Mouse (Mus musculus) liver, adult 2 months (tissue): ENCODE results near the gene Caly. TPM values are rescaled to one million over a fixed set of nuclear protein-coding genes. Genes with fewer than 3 reads are reported as not detected.

ENCODE experiments used
- DNase-seq: peaks from one replicate; pipeline ENCODE4 v3.0.0-alpha.2; 2011; ENCODE audit warnings: low read depth, low spot score; ENCODE audit errors: extremely low read depth
- H3K27ac ChIP-seq: fragments of 200-500 bp; replicated peaks from 2 replicates; pipeline ENCODE4 v1.5.1; 2012; ENCODE audit warnings: low read depth, mild to moderate bottlenecking, control low read depth, inconsistent platforms, low read length; ENCODE audit not compliant: insufficient read depth
- H3K27me3 ChIP-seq: fragments of 200-500 bp; 2 replicates; pipeline ENCODE4 v1.6.1; 2012; ENCODE audit warnings: mild to moderate bottlenecking, moderate library complexity, low read length, inconsistent platforms; ENCODE audit not compliant: control insufficient read depth, insufficient read depth
- H3K36me3 ChIP-seq: fragments of 200-500 bp; 2 replicates; pipeline ENCODE4 v1.6.1; 2012; ENCODE audit warnings: low read length, inconsistent platforms; ENCODE audit not compliant: control insufficient read depth, insufficient read depth
- H3K4me1 ChIP-seq: fragments of 200-500 bp; 2 replicates; pipeline ENCODE4 v1.6.1; 2011; ENCODE audit warnings: low read length; ENCODE audit not compliant: control insufficient read depth, insufficient read depth
- H3K4me3 ChIP-seq: fragments of 200-500 bp; 2 replicates; pipeline ENCODE4 v1.5.1; 2011; ENCODE audit warnings: low read depth, mild to moderate bottlenecking, control low read depth, low read length, moderate library complexity; ENCODE audit not compliant: insufficient read depth
- H3K79me2 ChIP-seq: fragments of 200-500 bp; 2 replicates; pipeline ENCODE4 v1.6.1; 2012; ENCODE audit warnings: inconsistent platforms, mild to moderate bottlenecking, low read length, moderate library complexity; ENCODE audit not compliant: control insufficient read depth, insufficient read depth
- H3K9ac ChIP-seq: fragments of 200-500 bp; 2 replicates; pipeline ENCODE4 v1.6.1; 2012; ENCODE audit warnings: low read depth, mild to moderate bottlenecking, control low read depth, inconsistent platforms, low read length
- CTCF ChIP-seq: fragments of 200-500 bp; IDR thresholded peaks from 2 replicates; pipeline ENCODE4 v1.5.1; 2011; ENCODE audit warnings: low read depth, low read length, control low read depth
- POLR2A ChIP-seq: fragments of 200-500 bp; IDR thresholded peaks from 2 replicates; pipeline ENCODE4 v1.6.1; 2011; ENCODE audit warnings: low read length, control low read depth; ENCODE audit not compliant: insufficient read depth; ENCODE audit errors: extremely low read depth
- WGBS: fragments of 180-500 bp; shearing (Covaris S2); methylation state at CpG from one replicate; pipeline ENCODE4 v1.1.7; 2018; 5-methylcytosine and 5-hydroxymethylcytosine counted together
- polyA plus RNA-seq: library from polyadenylated mRNA; depleted of rRNA; stranded (reverse); fragments of >200 nt; gene quantifications from 2 replicates; pipeline ENCODE4 v1.2.3, GENCODE M21; 2012; rRNA removed
- total RNA-seq: library from RNA; depleted of rRNA; stranded (reverse); fragments of >200 nt; gene quantifications from 2 replicates; pipeline ENCODE4 v1.2.3, GENCODE M21; 2014; rRNA removed

The Caly gene
- total RNA-seq: not detected in 2 replicates
- polyA plus RNA-seq: 0.07 and 0.15 TPM in 2 replicates

DNA sequence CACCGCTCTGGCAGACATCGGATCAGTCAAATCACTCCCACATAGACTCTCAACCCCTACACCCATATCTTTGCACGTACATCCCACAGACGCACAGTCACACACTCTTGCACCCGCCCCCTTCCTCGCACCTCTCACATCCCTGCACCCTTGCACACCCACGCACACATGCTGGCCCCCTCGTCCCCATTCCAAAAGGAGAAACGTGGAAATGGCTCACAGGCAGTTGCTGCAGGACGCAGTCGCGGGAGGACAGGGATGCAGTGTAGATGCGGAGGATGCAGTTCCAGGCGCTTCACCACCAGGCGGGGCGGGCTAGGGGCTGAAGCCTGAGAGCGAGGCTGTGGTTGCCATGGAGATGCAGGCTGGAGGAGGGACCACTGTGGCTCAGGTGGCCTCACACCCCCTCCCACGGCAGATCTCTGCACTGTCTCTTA is at the start of gene Caly:
Caly (minus strand) TSS at position 307 of the 437 bp plus-strand sequence.
- DNase-seq: no peak
- Histone ChIP-seq H3K79me2 (no peaks in the 10 kb centered on the region), H3K27ac (no peak within 1 kb of the TSS), H3K9ac (no peak within 1 kb of the TSS), H3K4me3 (no peak within 1 kb of the TSS), H3K27me3 (peaks cover 10% of the 10 kb centered on the region), H3K36me3 (no peaks in the 10 kb centered on the region), H3K4me1 (no peaks in the 10 kb centered on the region)
- 17% methylated on average over 18 of the region's 18 CpGs for WGBS
- TF ChIP-seq CTCF (0 out of 2 replicates have a peak, but pooled peaks have one; percentile 20), POLR2A (no peak)

DNA sequence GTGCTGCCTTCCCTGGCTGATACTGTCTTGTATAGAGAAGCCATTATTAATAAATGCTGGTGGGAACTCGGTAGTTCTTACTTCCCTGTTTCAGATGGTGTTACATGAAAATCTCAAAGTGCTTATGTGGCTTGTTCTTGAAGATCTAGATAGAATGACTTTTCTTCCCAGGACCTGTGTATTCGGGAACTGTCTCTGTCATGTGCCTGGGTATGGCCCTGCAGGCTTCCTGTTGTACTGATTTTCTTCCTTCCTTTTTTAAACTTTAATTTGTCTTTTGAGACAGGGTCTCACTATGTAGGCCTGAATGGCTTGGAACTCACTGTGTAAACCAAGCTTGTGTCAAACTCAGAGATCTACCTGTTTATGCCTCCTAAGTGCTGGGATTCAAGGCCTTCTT is 45.6 kb upstream of the Caly start:
- H3K36me3 ChIP-seq: peaks cover 36% of the 10 kb centered on the region
- H3K27ac ChIP-seq: no peak overlapping the region
- 85% methylated on average over 2 of the region's 2 CpGs for WGBS
- H3K4me1 ChIP-seq: peaks cover 8% of the 10 kb centered on the region
- no peaks in the 10 kb centered on the region; the same call in 1 of the 2 replicates for H3K79me2 ChIP-seq
- no peak overlapping the region for H3K9ac ChIP-seq
- no peaks in the 10 kb centered on the region for H3K27me3 ChIP-seq
- peak; percentile 34 for DNase-seq
- no peak for TF ChIP-seq CTCF
- no peak for TF ChIP-seq POLR2A
- H3K4me3 ChIP-seq: no peak overlapping the region

DNA sequence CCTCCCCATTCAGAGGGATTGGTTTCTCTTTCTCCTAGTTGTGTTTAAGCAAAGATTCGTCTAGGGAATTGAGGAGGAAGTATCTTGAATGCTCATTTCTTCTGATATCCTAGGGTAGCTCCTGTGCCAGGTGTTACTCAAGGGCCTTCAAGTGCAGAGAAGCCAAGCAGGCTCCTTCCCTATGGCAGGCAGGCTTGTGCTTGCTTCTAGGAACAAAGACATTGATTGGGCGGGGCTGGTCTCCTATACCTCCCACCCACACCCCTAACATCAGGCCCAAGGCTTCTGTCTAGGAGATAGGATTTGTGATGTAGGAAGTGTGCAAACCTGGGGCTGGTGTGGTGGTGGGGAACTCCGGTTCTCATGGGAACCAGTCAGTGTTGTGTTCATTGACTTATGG is 44.6 kb upstream of the Caly start:
- no peak for DNase-seq
- 86% methylated on average over 3 of the region's 3 CpGs for WGBS
- no peaks in the 10 kb centered on the region; the same call in 1 of the 2 replicates for H3K79me2 ChIP-seq
- H3K9ac ChIP-seq: no peak overlapping the region
- peaks cover 8% of the 10 kb centered on the region for H3K4me1 ChIP-seq
- TF ChIP-seq CTCF: no peak
- no peak for TF ChIP-seq POLR2A
- no peak overlapping the region for H3K4me3 ChIP-seq
- peaks cover 31% of the 10 kb centered on the region; the same call in 1 of the 2 replicates for H3K36me3 ChIP-seq
- no peak overlapping the region for H3K27ac ChIP-seq
- H3K27me3 ChIP-seq: no peaks in the 10 kb centered on the region

DNA sequence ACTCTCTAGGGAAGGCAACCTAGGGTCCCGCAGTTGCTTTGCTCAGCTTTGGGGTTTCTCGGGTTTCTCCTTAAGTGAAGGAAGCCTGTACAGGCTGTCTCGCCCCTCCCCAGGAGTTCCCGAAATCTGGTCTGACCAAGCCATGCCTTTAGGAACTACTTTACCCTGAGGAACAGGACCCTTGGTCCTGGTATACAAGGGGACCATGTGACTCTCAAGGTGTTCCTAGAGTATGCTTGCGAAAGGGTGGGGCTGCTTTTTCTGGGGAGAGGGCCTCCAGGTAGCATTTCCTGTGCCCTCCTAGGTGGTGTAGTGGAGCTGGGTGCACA is 43.6 kb upstream of the Caly start:
- peak overlapping the region; percentile 42 for H3K27ac ChIP-seq
- no peak for TF ChIP-seq CTCF
- no peak for TF ChIP-seq POLR2A
- no peaks in the 10 kb centered on the region; the same call in 1 of the 2 replicates for H3K79me2 ChIP-seq
- peaks cover 8% of the 10 kb centered on the region for H3K4me1 ChIP-seq
- no peaks in the 10 kb centered on the region for H3K27me3 ChIP-seq
- DNase-seq: no peak
- H3K4me3 ChIP-seq: peak overlapping the region; percentile 68
- WGBS: 25% methylated on average over 5 of the region's 5 CpGs
- peaks cover 24% of the 10 kb centered on the region; the same call in 1 of the 2 replicates for H3K36me3 ChIP-seq
- H3K9ac ChIP-seq: peak overlapping the region; percentile 87

DNA sequence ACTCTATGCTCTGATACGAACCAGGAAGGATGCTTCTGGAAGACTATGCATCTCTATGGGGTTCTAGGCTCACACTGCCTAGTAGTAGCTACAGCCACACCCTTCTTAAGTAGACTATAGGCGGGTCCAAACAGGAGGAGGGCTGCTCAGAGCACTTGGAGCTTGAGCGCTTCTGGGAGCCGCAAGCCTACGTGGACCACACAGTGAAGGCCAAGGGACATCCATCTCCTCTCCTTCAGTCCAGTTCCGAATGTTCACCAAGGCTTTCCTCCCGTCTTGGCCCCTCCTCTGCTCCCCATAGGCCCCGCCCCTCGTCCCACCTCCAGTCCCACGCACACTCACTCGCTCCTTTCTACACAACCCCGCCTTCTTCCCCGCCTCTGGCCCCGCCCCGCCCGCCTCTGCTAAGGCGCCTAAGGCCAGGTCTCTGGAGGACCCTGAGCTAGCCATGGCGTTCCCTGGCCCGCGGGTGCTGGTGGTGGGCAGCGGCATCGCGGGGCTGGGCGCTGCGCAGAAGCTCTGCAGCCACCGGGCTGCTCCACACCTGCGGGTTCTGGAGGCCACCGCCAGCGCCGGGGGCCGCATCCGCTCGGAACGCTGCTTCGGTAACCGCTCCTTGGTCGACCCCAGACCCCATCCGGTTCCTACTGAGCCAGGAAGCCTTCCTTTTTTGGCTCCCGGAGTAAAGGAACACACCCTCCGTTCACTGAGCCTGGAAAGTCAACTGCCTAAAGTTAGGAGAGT is 43.1 kb upstream of the Caly start:
- H3K9ac ChIP-seq: peak overlapping the region; percentile 87
- WGBS: 3% methylated on average over 40 of the region's 40 CpGs
- H3K79me2 ChIP-seq: no peaks in the 10 kb centered on the region; the same call in 1 of the 2 replicates
- H3K4me3 ChIP-seq: peak overlapping the region; percentile 68
- DNase-seq: peak; percentile 68
- no peaks in the 10 kb centered on the region for H3K27me3 ChIP-seq
- H3K4me1 ChIP-seq: peaks cover 8% of the 10 kb centered on the region
- peaks cover 19% of the 10 kb centered on the region; the same call in 1 of the 2 replicates for H3K36me3 ChIP-seq
- H3K27ac ChIP-seq: peak overlapping the region; percentile 42
- no peak for TF ChIP-seq CTCF
- TF ChIP-seq POLR2A: 0 out of 2 replicates have a peak, but pooled peaks have one; percentile 22

DNA sequence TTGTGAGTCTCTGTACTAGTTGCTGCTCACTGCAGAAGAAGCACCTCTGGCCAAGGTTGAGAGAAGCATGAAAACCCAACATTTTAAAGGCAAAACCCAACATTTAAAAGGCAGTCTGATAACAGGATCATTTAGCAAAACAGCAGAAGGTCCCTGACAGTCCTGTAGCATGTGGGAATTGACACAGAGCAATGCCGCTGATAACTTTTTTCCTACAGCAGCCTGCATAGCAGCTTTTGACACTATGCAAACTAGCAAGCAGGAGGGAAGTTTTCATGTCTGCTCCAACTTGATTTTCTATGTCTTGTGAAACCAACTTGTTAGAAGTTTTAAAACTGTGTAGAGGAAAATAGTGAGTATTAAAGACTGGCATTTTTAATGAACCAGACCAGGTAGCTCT is 42.0 kb upstream of the Caly start:
- no peaks in the 10 kb centered on the region; the same call in 1 of the 2 replicates for H3K79me2 ChIP-seq
- no peak overlapping the region for H3K27ac ChIP-seq
- TF ChIP-seq CTCF (no peak), POLR2A (no peak)
- no peak overlapping the region for H3K4me3 ChIP-seq
- no peak for DNase-seq
- 98% methylated on average over 1 of the region's 1 CpGs for WGBS
- peaks cover 8% of the 10 kb centered on the region for H3K4me1 ChIP-seq
- H3K27me3 ChIP-seq: no peaks in the 10 kb centered on the region
- peaks cover 12% of the 10 kb centered on the region; the same call in 1 of the 2 replicates for H3K36me3 ChIP-seq
- H3K9ac ChIP-seq: no peak overlapping the region
